Mouse (Mus musculus): ENCODE results near the gene Snx11.

The Snx11 gene

DNA sequence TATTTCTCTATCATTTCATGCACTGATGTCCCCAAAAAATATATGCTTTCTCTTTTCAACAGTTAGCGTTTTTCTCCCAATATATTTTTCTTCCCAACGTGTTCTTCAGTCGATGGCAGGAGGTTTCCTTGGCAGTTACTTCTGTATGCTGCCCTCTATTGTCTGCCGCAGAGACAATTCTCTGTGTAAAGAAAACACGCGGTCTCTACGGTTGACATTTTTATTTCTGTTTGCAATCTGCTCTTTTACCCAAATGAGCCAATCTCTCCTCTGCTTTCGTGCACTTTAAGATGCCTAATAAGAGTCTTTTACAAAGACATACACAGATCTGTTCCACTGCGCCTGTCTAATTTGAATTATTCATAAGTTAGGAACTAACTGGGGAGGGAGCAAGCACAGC is 47.9 kb downstream of the Snx11 start:
- in situ Hi-C loops (cut with MboI; ENCODE audit: unreplicated experiment in 2 of 2) = no loop called here

DNA sequence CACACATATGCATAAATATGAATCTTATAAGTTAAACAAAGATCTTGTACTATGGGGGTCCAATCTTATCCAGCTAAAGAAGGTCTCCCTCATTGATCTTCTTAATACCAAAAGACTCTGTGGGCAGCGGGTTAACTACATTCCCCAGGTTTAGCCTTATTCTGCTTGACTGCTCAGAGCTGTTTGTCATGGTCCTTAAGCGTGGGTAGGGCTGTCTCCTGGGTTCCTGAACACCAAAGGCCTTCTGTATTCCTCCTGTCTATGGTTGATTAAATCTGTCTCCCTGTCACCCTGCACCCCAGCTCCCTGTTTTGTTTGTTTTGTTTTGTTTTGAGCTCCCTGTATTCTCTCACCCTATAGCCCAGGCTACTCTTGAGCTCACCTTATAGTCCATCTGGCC is 48.8 kb downstream of the Snx11 start:
- in situ Hi-C loops (cut with MboI; ENCODE audit: unreplicated experiment in 2 of 2) = no loop called here

DNA sequence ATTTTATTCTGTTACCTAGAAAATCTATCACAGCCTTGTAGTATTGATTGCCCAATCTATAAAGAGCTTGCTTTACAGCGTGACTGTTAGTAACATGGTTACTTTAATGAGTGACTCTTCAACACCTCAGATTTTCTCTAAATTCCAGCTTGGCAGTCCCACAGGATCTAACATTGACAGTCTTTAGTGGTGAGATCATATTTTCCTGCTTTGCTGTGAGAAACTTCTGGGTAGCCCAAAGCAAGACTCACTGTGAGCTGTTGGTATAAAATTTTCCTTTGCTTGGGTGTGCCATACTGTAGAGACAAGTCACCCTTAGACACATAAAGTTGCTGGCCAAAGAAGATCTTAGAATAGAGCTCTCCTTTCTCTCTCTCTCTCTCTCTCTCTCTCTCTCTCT is 51.5 kb downstream of the Snx11 start:
- in situ Hi-C loops (cut with MboI; ENCODE audit: unreplicated experiment in 2 of 2) = no loop called here

DNA sequence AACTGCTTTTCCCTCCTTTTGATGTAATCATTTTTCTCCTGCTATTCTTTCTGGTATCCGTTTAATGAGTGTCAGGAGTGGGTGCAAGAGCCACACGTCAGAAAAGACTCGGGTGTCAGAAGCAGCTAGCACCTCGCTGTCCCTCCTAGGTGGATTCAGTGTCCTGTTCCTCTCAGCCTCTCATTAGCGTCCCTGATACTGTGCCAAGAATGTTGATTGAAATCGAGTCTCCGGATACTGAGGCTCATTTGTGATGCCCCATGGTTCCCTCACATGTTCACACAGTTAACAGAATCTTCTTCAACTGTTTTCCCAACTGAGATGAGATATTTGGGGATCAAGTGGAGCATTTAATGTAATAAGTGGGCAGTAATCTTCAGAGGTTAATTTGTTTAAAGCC is 58.8 kb downstream of the Snx11 start:
- in situ Hi-C loops (cut with MboI; ENCODE audit: unreplicated experiment in 2 of 2) = no loop called here
